Mouse (Mus musculus): ENCODE data around the gene Pex14.

DNA sequence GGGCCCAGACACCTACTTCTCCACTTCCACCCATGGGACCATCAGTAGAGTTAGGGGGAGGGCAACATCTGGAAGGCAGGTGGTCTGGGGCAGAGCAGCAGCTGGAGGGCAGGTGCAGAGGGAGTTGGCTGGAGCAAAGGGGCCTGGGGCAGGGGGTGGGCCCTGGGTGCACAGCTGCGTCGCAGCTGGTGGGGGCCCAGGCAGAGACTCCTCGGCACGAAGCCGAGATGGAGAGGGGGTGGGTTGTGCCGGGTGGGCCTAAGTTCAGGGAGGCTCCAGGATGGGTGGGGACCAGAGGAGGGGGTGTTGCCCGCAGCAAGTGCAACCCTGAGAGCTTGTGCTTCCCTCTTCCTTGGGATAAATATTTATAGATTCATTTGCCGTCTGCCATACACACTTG lies 173.2 kb downstream of the Pex14 start:
- TF ChIP-seq CTCF (IDR thresholded peaks at IDR 0.05; ENCODE audit: low read depth) (no peak), EP300 (optimal IDR thresholded peaks at IDR 0.05) (no peak)

Data from stomach, postnatal 0 days (tissue).